Mouse (Mus musculus): Measurements from ENCODE around the gene Prok1. TPM values are rescaled to one million over a fixed set of nuclear protein-coding genes. Genes with fewer than 3 reads are reported as not detected.

Gene Prok1
- polyA plus RNA-seq, 1 experiment from 2014 or later = not detected

GRCm38 (mm10) chr3:107266814-107267345 lies 27.4 kb upstream of the Prok1 start:
- no peak overlapping the region for H3K4me3 ChIP-seq (ENCODE audit: low read depth, low read length)
- DNase-seq (ENCODE audit: low spot score) (no peak), ATAC-seq (ENCODE audit: low FRiP score) (no peak)
- no peak overlapping the region for H3K27ac ChIP-seq (ENCODE audit: low read depth, low read length)
- no peaks in the 10 kb centered on the region for H3K4me1 ChIP-seq (replicated peaks; ENCODE audit: control insufficient read depth, insufficient read depth, low read length)
- no peaks in the 10 kb centered on the region for H3K36me3 ChIP-seq (ENCODE audit: control insufficient read depth, insufficient read depth, low read length)
- no peaks in the 10 kb centered on the region for H3K9me3 ChIP-seq (ENCODE audit: control insufficient read depth, low read length)
- no peaks in the 10 kb centered on the region for H3K27me3 ChIP-seq (ENCODE audit: control insufficient read depth, insufficient read depth, low read length)
- no peak overlapping the region for H3K4me2 ChIP-seq (replicated peaks; ENCODE audit: low read depth, low read length)
- H3K9ac ChIP-seq (ENCODE audit: low read depth, low read length) = no peak overlapping the region
- 90% methylated on average over 2 of the region's 2 CpGs for WGBS

- Histone ChIP-seq H3K4me3 (ENCODE audit: low read depth, low read length) (no peak overlapping the region), H3K9ac (ENCODE audit: low read depth, low read length) (no peak overlapping the region), H3K4me2 (replicated peaks; ENCODE audit: low read depth, low read length) (no peak overlapping the region), H3K27ac (ENCODE audit: low read depth, low read length) (no peak overlapping the region), H3K4me1 (replicated peaks; ENCODE audit: control insufficient read depth, insufficient read depth, low read length) (no peaks in the 10 kb centered on the region), H3K27me3 (ENCODE audit: control insufficient read depth, insufficient read depth, low read length) (no peaks in the 10 kb centered on the region), H3K9me3 (ENCODE audit: control insufficient read depth, low read length) (no peaks in the 10 kb centered on the region), H3K36me3 (ENCODE audit: control insufficient read depth, insufficient read depth, low read length) (no peaks in the 10 kb centered on the region)
- DNase-seq (ENCODE audit: low spot score) (no peak), ATAC-seq (ENCODE audit: low FRiP score) (peak; percentile 60)
- WGBS = 53% methylated on average over 7 of the region's 7 CpGs
Observed at GRCm38 (mm10) chr3:107261851-107262165, 22.3 kb upstream of the Prok1 start.

DNA sequence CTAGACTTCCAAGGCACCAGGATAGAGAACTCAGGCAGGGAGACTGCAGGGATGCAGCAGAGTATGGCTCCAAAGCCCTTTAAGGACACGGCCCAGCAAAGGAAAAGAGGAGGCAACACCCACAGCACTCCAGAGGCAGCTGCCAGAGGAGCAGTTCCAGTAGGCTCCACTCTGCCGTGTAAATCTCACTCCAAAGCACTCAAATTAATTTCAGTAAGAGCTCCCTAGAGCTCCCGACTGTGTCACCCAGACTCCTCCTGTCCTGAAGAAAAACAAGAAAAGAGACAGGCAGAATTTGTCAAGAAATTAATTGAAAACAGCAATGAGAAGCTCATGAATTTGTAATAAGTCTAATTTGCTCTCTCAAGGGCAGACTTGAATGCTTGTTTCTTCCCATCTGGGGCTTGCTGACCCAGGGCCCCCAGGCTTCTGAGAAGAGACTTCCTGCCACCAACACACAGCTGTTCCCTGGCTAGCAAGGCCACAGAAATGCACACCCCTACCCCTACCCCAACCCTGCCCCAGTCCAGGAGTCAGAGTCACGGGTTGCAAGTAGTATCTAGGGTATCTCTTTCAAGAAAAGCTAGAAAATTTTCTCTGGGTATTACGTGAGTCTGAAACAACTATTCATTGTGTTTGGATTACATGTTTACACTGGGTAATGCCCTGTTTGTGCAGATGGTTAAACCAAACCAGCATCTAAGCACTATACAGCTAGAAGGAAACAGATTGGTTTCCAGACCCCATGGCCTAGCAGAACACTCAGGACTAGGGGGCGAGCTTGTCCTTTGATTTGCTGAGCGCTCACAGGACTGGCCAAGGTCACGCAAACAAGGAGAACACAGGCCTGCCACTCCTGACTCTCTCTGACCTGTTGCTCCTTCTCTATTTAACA lies 21.7 kb upstream of the Prok1 start:
- DNase-seq (ENCODE audit: low spot score) (peak; percentile 27), ATAC-seq (ENCODE audit: low FRiP score) (peak; percentile 77)
- Histone ChIP-seq H3K27ac (ENCODE audit: low read depth, low read length) (no peak overlapping the region), H3K9ac (ENCODE audit: low read depth, low read length) (no peak overlapping the region), H3K9me3 (ENCODE audit: control insufficient read depth, low read length) (no peaks in the 10 kb centered on the region), H3K27me3 (ENCODE audit: control insufficient read depth, insufficient read depth, low read length) (no peaks in the 10 kb centered on the region), H3K4me1 (replicated peaks; ENCODE audit: control insufficient read depth, insufficient read depth, low read length) (no peaks in the 10 kb centered on the region), H3K36me3 (ENCODE audit: control insufficient read depth, insufficient read depth, low read length) (no peaks in the 10 kb centered on the region), H3K4me3 (ENCODE audit: low read depth, low read length) (no peak overlapping the region), H3K4me2 (replicated peaks; ENCODE audit: low read depth, low read length) (no peak overlapping the region)
- WGBS = 46% methylated on average over 8 of the region's 8 CpGs

GRCm38 (mm10) chr3:107257924-107258323 lies 18.4 kb upstream of the Prok1 start:
- H3K4me2 ChIP-seq (replicated peaks; ENCODE audit: low read depth, low read length) = no peak overlapping the region
- no peak for ATAC-seq (ENCODE audit: low FRiP score)
- H3K36me3 ChIP-seq (ENCODE audit: control insufficient read depth, insufficient read depth, low read length) = no peaks in the 10 kb centered on the region
- DNase-seq (ENCODE audit: low spot score) = no peak
- no peaks in the 10 kb centered on the region for H3K9me3 ChIP-seq (ENCODE audit: control insufficient read depth, low read length)
- WGBS = 70% methylated on average over 5 of the region's 5 CpGs
- no peaks in the 10 kb centered on the region for H3K27me3 ChIP-seq (ENCODE audit: control insufficient read depth, insufficient read depth, low read length)
- no peaks in the 10 kb centered on the region for H3K4me1 ChIP-seq (replicated peaks; ENCODE audit: control insufficient read depth, insufficient read depth, low read length)
- H3K4me3 ChIP-seq (ENCODE audit: low read depth, low read length) = no peak overlapping the region
- no peak overlapping the region for H3K27ac ChIP-seq (ENCODE audit: low read depth, low read length)
- no peak overlapping the region for H3K9ac ChIP-seq (ENCODE audit: low read depth, low read length)

DNA sequence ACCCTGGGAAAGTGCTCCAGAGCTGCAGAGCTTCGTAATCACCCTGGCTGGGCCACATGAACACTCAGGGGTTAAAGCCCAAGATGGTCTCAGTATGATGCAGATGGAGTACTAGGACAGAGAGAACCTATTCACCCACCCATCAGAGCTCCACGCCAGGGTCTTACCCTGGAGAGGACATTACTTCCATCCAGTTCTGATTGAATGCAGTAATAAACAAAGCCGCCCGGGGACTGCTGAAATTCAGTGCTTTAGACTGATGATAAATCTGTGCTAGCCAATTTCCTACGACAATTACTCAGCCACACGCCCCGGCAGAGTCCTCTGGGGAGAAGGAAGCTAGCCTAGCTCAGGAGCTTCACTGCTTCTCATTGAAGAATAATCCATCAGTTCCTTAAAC lies 17.2 kb upstream of the Prok1 start:
- no peak overlapping the region for H3K27ac ChIP-seq (ENCODE audit: low read depth, low read length)
- peak; percentile 17 for DNase-seq (ENCODE audit: low spot score)

GRCm38 (mm10) chr3:107255992-107256391 lies 16.5 kb upstream of the Prok1 start:
- H3K9me3 ChIP-seq (ENCODE audit: control insufficient read depth, low read length) = no peaks in the 10 kb centered on the region
- H3K36me3 ChIP-seq (ENCODE audit: control insufficient read depth, insufficient read depth, low read length) = no peaks in the 10 kb centered on the region
- no peaks in the 10 kb centered on the region for H3K27me3 ChIP-seq (ENCODE audit: control insufficient read depth, insufficient read depth, low read length)
- H3K4me1 ChIP-seq (replicated peaks; ENCODE audit: control insufficient read depth, insufficient read depth, low read length) = no peaks in the 10 kb centered on the region
- no peak overlapping the region for H3K4me3 ChIP-seq (ENCODE audit: low read depth, low read length)
- WGBS = 80% methylated on average over 3 of the region's 3 CpGs
- H3K27ac ChIP-seq (ENCODE audit: low read depth, low read length) = no peak overlapping the region
- no peak for ATAC-seq (ENCODE audit: low FRiP score)
- H3K9ac ChIP-seq (ENCODE audit: low read depth, low read length) = no peak overlapping the region
- H3K4me2 ChIP-seq (replicated peaks; ENCODE audit: low read depth, low read length) = no peak overlapping the region
- DNase-seq (ENCODE audit: low spot score) = no peak

More for the DNA sequence above, 17.2 kb upstream of the Prok1 start:
- H3K9me3 ChIP-seq (ENCODE audit: control insufficient read depth, low read length) = no peaks in the 10 kb centered on the region
- H3K9ac ChIP-seq (ENCODE audit: low read depth, low read length) = no peak overlapping the region
- no peak overlapping the region for H3K4me2 ChIP-seq (replicated peaks; ENCODE audit: low read depth, low read length)
- H3K27me3 ChIP-seq (ENCODE audit: control insufficient read depth, insufficient read depth, low read length) = no peaks in the 10 kb centered on the region
- no peaks in the 10 kb centered on the region for H3K36me3 ChIP-seq (ENCODE audit: control insufficient read depth, insufficient read depth, low read length)
- WGBS = 62% methylated on average over 7 of the region's 7 CpGs
- H3K4me3 ChIP-seq (ENCODE audit: low read depth, low read length) = no peak overlapping the region
- H3K4me1 ChIP-seq (replicated peaks; ENCODE audit: control insufficient read depth, insufficient read depth, low read length) = no peaks in the 10 kb centered on the region
- ATAC-seq (ENCODE audit: low FRiP score) = peak; percentile 31; the same call in 1 of the 2 replicates

GRCm38 (mm10) chr3:107253925-107254324 lies 14.4 kb upstream of the Prok1 start:
- Histone ChIP-seq H3K4me2 (replicated peaks; ENCODE audit: low read depth, low read length) (no peak overlapping the region), H3K4me3 (ENCODE audit: low read depth, low read length) (no peak overlapping the region), H3K9ac (ENCODE audit: low read depth, low read length) (no peak overlapping the region), H3K9me3 (ENCODE audit: control insufficient read depth, low read length) (no peaks in the 10 kb centered on the region), H3K27ac (ENCODE audit: low read depth, low read length) (no peak overlapping the region), H3K36me3 (ENCODE audit: control insufficient read depth, insufficient read depth, low read length) (no peaks in the 10 kb centered on the region), H3K4me1 (replicated peaks; ENCODE audit: control insufficient read depth, insufficient read depth, low read length) (no peaks in the 10 kb centered on the region), H3K27me3 (ENCODE audit: control insufficient read depth, insufficient read depth, low read length) (no peaks in the 10 kb centered on the region)
- ATAC-seq (ENCODE audit: low FRiP score) (no peak), DNase-seq (ENCODE audit: low spot score) (no peak)
- WGBS = 84% methylated on average over 5 of the region's 5 CpGs

- Histone ChIP-seq H3K4me2 (replicated peaks; ENCODE audit: low read depth, low read length) (no peak overlapping the region), H3K9ac (ENCODE audit: low read depth, low read length) (no peak overlapping the region), H3K9me3 (ENCODE audit: control insufficient read depth, low read length) (no peaks in the 10 kb centered on the region), H3K36me3 (ENCODE audit: control insufficient read depth, insufficient read depth, low read length) (no peaks in the 10 kb centered on the region), H3K4me1 (replicated peaks; ENCODE audit: control insufficient read depth, insufficient read depth, low read length) (no peaks in the 10 kb centered on the region), H3K4me3 (ENCODE audit: low read depth, low read length) (no peak overlapping the region), H3K27ac (ENCODE audit: low read depth, low read length) (no peak overlapping the region), H3K27me3 (ENCODE audit: control insufficient read depth, insufficient read depth, low read length) (no peaks in the 10 kb centered on the region)
- no peak for DNase-seq (ENCODE audit: low spot score)
- no peak for ATAC-seq (ENCODE audit: low FRiP score)
- 78% methylated on average over 4 of the region's 4 CpGs for WGBS
Observed at GRCm38 (mm10) chr3:107252035-107252434, 12.5 kb upstream of the Prok1 start.

GRCm38 (mm10) chr3:107250320-107250719 lies 10.8 kb upstream of the Prok1 start:
- H3K4me2 ChIP-seq (replicated peaks; ENCODE audit: low read depth, low read length) = no peak overlapping the region
- H3K27me3 ChIP-seq (ENCODE audit: control insufficient read depth, insufficient read depth, low read length) = no peaks in the 10 kb centered on the region
- 90% methylated on average over 2 of the region's 2 CpGs for WGBS
- no peaks in the 10 kb centered on the region for H3K4me1 ChIP-seq (replicated peaks; ENCODE audit: control insufficient read depth, insufficient read depth, low read length)
- no peaks in the 10 kb centered on the region for H3K9me3 ChIP-seq (ENCODE audit: control insufficient read depth, low read length)
- DNase-seq (ENCODE audit: low spot score) (no peak), ATAC-seq (ENCODE audit: low FRiP score) (no peak)
- H3K9ac ChIP-seq (ENCODE audit: low read depth, low read length) = no peak overlapping the region
- no peaks in the 10 kb centered on the region for H3K36me3 ChIP-seq (ENCODE audit: control insufficient read depth, insufficient read depth, low read length)
- no peak overlapping the region for H3K4me3 ChIP-seq (ENCODE audit: low read depth, low read length)
- no peak overlapping the region for H3K27ac ChIP-seq (ENCODE audit: low read depth, low read length)
